Mouse (Mus musculus) heart, embryonic 15.5 days (tissue): Measurements from ENCODE around the gene Vwa5b2. TPM values are rescaled to one million over a fixed set of nuclear protein-coding genes. Genes with fewer than 3 reads are reported as not detected.

Experiments used
- ATAC-seq: fragments of 200-750 bp; cut with Nextera tagmentation; replicated peaks from 2 replicates; pipeline ENCODE4 v1.8.0; 2017; ENCODE audit warnings: low read depth, moderate TSS enrichment; ENCODE audit not compliant: insufficient number of reproducible peaks, insufficient read depth, low FRiP score
- H3K27ac ChIP-seq: fragments of 300-500 bp; sonication (generic); 2 replicates; pipeline ENCODE4 v1.5.1; 2015; ENCODE audit warnings: mild to moderate bottlenecking, inconsistent platforms
- H3K27me3 ChIP-seq: fragments of 300-500 bp; sonication (generic); 2 replicates; pipeline ENCODE4 v1.6.1; 2015; ENCODE audit warnings: inconsistent platforms
- H3K36me3 ChIP-seq: fragments of 300-500 bp; sonication (generic); 2 replicates; pipeline ENCODE4 v1.6.1; 2015; ENCODE audit warnings: mild to moderate bottlenecking, inconsistent platforms
- H3K4me1 ChIP-seq: fragments of 300-500 bp; sonication (generic); replicated peaks from 2 replicates; pipeline ENCODE4 v1.6.1; 2015; ENCODE audit warnings: inconsistent platforms
- H3K4me2 ChIP-seq: fragments of 300-500 bp; sonication (generic); 2 replicates; pipeline ENCODE4 v1.6.1; 2015; ENCODE audit warnings: inconsistent platforms, mild to moderate bottlenecking, moderate library complexity
- H3K4me3 ChIP-seq: fragments of 300-500 bp; sonication (generic); 2 replicates; pipeline ENCODE4 v1.5.1; 2015; ENCODE audit warnings: mild to moderate bottlenecking, inconsistent platforms
- H3K9ac ChIP-seq: fragments of 300-500 bp; sonication (generic); 2 replicates; pipeline ENCODE4 v1.6.1; 2015; ENCODE audit warnings: mild to moderate bottlenecking, inconsistent platforms
- H3K9me3 ChIP-seq: fragments of 300-500 bp; sonication (generic); replicated peaks from 2 replicates; pipeline ENCODE4 v1.6.1; 2016; ENCODE audit warnings: inconsistent platforms
- WGBS: fragments of 180-500 bp; shearing (Covaris S2); methylation state at CpG from one replicate; pipeline ENCODE4 v1.1.7; 2015; ENCODE audit warnings: mixed read lengths; 5-methylcytosine and 5-hydroxymethylcytosine counted together
- polyA plus RNA-seq: library from polyadenylated mRNA; unstranded; fragments of >200 nt; fragmentation: Nextera tagmentation; extraction: Ambion mirVana; gene quantifications from 2 replicates; pipeline ENCODE4 v1.2.1, GENCODE M21; 2015

The Vwa5b2 gene
- polyA plus RNA-seq, 1 experiment from 2014 or later: 0.09 TPM

DNA sequence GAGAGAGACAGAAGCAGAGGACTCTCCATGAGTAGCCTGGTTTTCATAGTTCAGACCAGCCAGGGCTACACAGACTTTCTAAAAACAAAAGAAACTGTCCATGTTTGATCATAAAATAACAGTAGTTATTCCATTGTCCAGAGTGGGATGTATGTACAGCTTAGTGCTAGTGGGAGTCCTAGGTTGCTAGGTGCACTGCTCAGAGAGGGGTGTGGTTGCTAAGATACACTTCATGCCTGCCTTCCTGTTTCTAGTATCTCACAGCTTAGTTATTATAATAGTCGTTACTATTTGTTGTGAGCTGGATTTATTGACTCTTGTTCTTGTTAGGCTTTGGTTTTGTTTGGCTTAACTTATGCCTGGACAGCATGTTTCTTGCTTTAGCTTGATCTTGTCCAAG is 24.2 kb upstream of the Vwa5b2 start:
- peaks cover 22% of the 10 kb centered on the region for H3K36me3 ChIP-seq
- no peak overlapping the region for H3K4me2 ChIP-seq
- no peak overlapping the region for H3K4me3 ChIP-seq
- WGBS: 65% methylated on average over 1 of the region's 1 CpGs
- ATAC-seq: no peak
- no peaks in the 10 kb centered on the region for H3K27me3 ChIP-seq
- H3K27ac ChIP-seq: no peak overlapping the region
- no peaks in the 10 kb centered on the region for H3K9me3 ChIP-seq
- no peaks in the 10 kb centered on the region for H3K4me1 ChIP-seq
- no peak overlapping the region for H3K9ac ChIP-seq

DNA sequence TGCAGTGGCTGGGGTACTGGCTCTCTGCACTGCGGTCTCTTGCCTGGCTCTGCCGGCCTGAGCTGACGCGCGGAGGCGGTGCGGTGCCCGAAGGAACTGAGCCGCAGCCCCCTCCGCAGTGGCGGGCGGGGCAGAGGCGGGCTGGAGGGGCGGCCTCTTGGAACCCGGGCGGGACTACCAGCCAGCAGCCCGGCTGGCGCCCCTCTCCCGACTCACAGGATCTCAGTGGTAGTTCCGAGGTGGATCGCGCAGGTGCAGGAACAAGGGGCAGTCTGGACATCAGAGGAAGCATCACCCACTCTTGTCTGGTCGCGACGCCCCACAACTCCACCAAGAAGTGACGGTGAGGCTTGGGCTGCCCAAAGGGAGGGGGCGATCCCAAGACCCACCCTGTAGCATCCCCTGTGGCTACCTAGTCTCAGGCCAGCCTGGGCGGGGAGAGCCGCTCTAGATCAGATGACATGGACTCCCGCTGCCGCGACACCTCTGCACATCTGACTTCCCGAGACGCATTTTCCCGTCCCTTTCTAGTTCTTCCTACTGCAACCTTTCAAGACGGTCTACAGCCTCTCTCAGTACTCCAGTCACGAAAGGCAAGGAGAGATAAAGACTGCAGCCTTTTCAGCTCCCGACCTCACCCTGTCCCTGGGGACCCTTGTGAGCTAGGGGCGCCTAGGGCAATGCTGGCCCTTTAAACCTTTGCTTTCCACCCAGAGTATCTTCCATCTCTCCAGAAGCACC is 838 bp downstream of the Vwa5b2 start:
- no peaks in the 10 kb centered on the region for H3K36me3 ChIP-seq
- peaks cover 22% of the 10 kb centered on the region for H3K4me1 ChIP-seq
- peaks cover 71% of the 10 kb centered on the region for H3K27me3 ChIP-seq
- H3K9ac ChIP-seq: 0 out of 2 replicates have a peak overlapping the region, but pooled peaks have one; percentile 10
- peak overlapping the region; percentile 46 for H3K4me3 ChIP-seq
- WGBS: under 1% methylated on average over 38 of the region's 39 CpGs
- peak overlapping the region; percentile 78 for H3K4me2 ChIP-seq
- no peaks in the 10 kb centered on the region for H3K9me3 ChIP-seq
- no peak overlapping the region for H3K27ac ChIP-seq
- peak; percentile 69; the same call in 1 of the 2 replicates for ATAC-seq

- peak overlapping the region; percentile 46 for H3K4me3 ChIP-seq
- H3K9me3 ChIP-seq: no peaks in the 10 kb centered on the region
- H3K36me3 ChIP-seq: no peaks in the 10 kb centered on the region
- 0 out of 2 replicates have a peak overlapping the region, but pooled peaks have one; percentile 10 for H3K9ac ChIP-seq
- no peak for ATAC-seq
- no peak overlapping the region for H3K27ac ChIP-seq
- 4% methylated on average over 17 of the region's 17 CpGs for WGBS
- peaks cover 22% of the 10 kb centered on the region for H3K4me1 ChIP-seq
- H3K27me3 ChIP-seq: peaks cover 71% of the 10 kb centered on the region
- H3K4me2 ChIP-seq: peak overlapping the region; percentile 78
These were observed 1.4 kb downstream of the Vwa5b2 start for GRCm38 (mm10) chr16:20590680-20591038.

DNA sequence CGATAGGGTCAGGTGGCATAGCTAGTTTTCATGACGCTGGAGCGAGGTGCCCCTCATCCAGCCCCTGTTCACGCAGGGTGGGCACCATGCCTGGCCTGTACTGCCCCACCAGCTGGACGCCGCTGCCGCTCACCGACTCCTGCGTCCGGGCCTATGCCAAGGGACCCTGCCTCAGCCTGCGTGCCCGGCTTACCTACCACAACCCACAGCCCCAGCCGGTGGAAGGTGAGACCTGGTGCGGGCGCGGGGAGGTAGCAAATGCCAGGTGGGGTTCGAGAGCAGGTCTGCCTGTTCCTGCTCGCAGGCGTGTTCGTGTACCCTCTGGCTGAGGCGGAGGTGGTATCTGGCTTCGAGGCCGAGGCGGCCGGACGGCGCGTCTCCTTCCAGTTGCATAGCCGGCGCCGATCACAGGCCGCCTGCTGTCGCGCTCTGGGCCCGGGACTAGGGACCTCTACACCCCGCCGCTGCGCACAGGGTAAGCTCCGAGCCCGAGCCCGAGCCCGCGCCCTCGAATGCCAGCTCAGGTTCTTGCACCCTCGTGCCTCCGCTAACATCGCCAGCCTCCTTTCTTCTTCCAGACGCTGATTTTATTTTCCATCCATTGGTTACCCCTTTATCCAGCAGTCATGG is 1.9 kb downstream of the Vwa5b2 start:
- peaks cover 22% of the 10 kb centered on the region for H3K4me1 ChIP-seq
- no peak overlapping the region for H3K9ac ChIP-seq
- no peaks in the 10 kb centered on the region for H3K36me3 ChIP-seq
- H3K27ac ChIP-seq: no peak overlapping the region
- H3K9me3 ChIP-seq: no peaks in the 10 kb centered on the region
- no peak for ATAC-seq
- peak overlapping the region; percentile 46 for H3K4me3 ChIP-seq
- peaks cover 71% of the 10 kb centered on the region for H3K27me3 ChIP-seq
- WGBS: 5% methylated on average over 48 of the region's 48 CpGs
- peak overlapping the region; percentile 45 for H3K4me2 ChIP-seq

DNA sequence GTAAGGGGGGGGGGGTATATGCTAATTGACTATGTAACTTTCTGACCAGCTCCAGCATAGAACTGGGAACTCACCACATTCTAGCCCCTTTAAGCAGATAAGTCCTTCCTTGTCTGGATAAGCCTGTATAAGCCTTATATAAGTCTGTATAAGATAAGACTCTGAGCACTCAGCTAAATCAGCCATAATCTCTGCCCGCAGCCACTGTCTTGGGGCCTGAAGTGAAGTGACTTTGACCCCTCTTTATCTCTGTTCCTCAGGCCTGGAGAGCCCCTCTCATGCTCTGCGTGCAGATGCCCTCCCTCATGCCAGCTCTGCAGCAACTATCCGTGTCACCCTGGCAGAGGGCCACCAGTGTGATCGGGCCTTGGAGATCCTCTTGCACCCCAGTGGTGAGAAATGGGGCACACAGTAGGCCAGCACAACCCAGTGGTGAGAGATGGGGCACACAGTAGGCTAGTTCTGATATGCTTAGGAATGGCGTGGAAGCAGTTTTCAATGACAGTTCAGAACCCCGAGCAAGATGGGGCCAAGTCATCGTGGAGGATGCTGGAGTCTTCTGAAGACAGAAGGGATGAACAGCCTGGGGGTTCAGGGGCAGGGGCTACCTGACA is 5.9 kb downstream of the Vwa5b2 start:
- 66% methylated on average over 7 of the region's 7 CpGs for WGBS
- peaks cover 47% of the 10 kb centered on the region for H3K27me3 ChIP-seq

GRCm38 (mm10) chr16:20595737-20596136 is 6.5 kb downstream of the Vwa5b2 start:
- Histone ChIP-seq H3K4me1 (peaks cover 7% of the 10 kb centered on the region), H3K27me3 (peaks cover 44% of the 10 kb centered on the region), H3K9ac (no peak overlapping the region), H3K27ac (no peak overlapping the region), H3K4me2 (no peak overlapping the region), H3K36me3 (no peaks in the 10 kb centered on the region), H3K9me3 (no peaks in the 10 kb centered on the region), H3K4me3 (no peak overlapping the region)
- ATAC-seq: no peak
- WGBS: 82% methylated on average over 4 of the region's 4 CpGs

More for the DNA sequence above, 5.9 kb downstream of the Vwa5b2 start:
- no peak overlapping the region for H3K9ac ChIP-seq
- no peak for ATAC-seq
- H3K4me2 ChIP-seq: no peak overlapping the region
- no peaks in the 10 kb centered on the region for H3K36me3 ChIP-seq
- peaks cover 12% of the 10 kb centered on the region for H3K4me1 ChIP-seq
- no peak overlapping the region for H3K27ac ChIP-seq
- no peak overlapping the region for H3K4me3 ChIP-seq
- H3K9me3 ChIP-seq: no peaks in the 10 kb centered on the region

DNA sequence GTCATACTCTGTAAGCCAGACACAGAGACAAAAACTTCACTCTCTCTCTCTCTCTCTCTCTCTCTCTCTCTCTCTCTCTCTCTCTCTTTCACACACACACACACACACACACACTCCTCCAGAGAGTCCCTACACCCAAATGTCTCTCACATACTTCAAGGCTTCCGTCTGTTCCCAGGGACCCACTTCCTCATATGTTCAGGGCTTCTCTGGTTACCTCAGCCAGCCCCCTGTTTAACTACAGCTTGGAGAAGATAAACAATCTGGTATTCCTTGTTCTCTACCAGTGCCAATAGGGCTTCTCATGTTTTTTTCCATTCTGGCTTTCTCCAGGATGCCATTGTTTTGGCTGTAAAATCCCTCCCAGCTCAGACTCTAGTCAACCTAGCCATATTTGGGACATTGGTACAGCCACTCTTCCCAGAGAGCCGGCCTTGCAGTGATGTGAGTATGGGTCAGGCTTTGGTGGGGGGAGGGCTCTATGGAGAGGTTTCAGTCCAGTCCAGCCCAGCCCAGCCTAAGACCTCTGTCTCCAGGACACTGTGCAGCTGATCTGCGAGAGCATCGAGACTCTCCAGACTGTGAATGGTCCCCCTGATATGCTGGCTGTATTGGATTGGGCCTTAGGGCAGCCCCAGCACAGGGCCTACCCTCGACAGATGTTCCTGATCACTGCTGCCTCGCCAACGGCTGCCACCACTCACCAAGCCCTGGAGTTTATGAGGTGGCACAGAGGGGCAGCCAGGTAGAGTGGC is 7.6 kb downstream of the Vwa5b2 start:
- 49% methylated on average over 7 of the region's 7 CpGs for WGBS
- no peaks in the 10 kb centered on the region for H3K4me1 ChIP-seq

GRCm38 (mm10) chr16:20600511-20600910 is 11.2 kb downstream of the Vwa5b2 start:
- Histone ChIP-seq H3K9me3 (no peaks in the 10 kb centered on the region), H3K4me2 (no peak overlapping the region), H3K27ac (no peak overlapping the region), H3K9ac (no peak overlapping the region), H3K4me1 (no peaks in the 10 kb centered on the region), H3K36me3 (0 out of 2 replicates have a peak, but pooled peaks cover 5% of the 10 kb centered on the region), H3K4me3 (no peak overlapping the region), H3K27me3 (peaks cover 5% of the 10 kb centered on the region; the same call in 1 of the 2 replicates)
- WGBS: 57% methylated on average over 5 of the region's 5 CpGs
- no peak for ATAC-seq

More for the DNA sequence above, 7.6 kb downstream of the Vwa5b2 start:
- Histone ChIP-seq H3K4me2 (no peak overlapping the region), H3K27ac (no peak overlapping the region), H3K36me3 (no peaks in the 10 kb centered on the region), H3K27me3 (peaks cover 35% of the 10 kb centered on the region), H3K4me3 (no peak overlapping the region), H3K9ac (no peak overlapping the region), H3K9me3 (no peaks in the 10 kb centered on the region)
- no peak for ATAC-seq

DNA sequence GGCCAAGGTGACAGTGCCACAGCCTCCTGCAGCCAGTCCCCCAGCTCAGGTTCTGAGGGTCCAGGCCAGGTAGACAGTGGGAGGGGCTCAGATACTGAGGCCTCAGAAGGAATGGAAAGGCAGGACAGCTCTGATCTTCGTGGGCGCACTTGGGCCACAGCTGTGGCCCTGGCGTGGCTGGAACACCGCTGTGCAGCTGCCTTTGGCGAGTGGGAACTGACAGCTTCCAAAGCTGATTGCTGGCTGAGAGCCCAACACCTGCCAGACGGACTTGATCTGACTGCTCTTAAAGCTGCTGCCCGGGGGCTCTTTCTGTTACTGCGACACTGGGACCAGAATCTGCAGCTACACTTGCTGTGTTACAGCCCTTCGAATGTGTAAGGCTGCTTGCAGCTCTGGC is 15.4 kb downstream of the Vwa5b2 start:
- WGBS: 54% methylated on average over 9 of the region's 9 CpGs
- no peak overlapping the region for H3K27ac ChIP-seq

DNA sequence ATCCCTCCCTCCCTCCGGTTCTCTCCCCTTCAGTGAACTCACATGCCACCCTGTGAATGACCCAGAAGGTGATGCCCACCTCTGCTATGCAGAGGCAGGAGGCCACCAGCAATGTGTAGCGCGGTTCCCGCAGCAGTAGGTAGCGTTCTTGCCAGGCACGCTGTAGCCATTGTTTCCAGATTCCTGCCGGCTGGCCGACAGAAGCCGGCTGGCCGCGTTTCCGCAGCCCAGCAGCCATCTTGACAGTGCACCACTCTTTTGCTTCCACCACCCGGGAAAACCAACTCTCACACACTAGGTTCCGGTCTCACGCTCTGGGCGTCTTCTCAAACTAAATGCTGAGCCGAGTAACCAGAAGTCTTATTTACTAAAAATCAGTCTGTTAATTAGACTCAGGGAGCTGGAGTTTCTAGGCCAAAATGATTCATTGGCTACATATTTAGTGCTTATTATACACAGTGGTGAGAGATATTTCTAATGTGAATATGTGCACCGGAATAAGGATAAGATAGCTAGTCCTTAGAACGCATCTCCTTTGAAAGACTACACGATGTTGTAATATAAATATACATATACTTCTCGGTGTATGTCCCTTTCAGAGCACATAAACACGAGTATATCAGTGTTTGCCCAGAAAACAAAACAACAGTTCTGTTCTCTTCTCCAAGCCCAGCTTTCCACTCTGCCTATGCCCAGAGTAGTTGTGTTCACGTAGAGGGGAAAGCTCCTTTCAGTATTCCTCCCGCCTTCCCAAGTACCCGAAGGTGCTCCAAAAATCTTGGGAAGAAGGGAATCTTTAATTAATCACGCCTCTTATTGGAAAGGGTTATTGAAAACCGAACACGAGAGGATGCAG is 21.5 kb downstream of the Vwa5b2 start:
- peak overlapping the region; percentile 82 for H3K9ac ChIP-seq
- ATAC-seq: no peak
- no peaks in the 10 kb centered on the region for H3K27me3 ChIP-seq
- H3K4me2 ChIP-seq: peak overlapping the region; percentile 90
- H3K36me3 ChIP-seq: peaks cover 15% of the 10 kb centered on the region
- H3K27ac ChIP-seq: peak overlapping the region; percentile 79
- H3K4me1 ChIP-seq: peaks cover 15% of the 10 kb centered on the region
- H3K4me3 ChIP-seq: peak overlapping the region; percentile 83
- no peaks in the 10 kb centered on the region for H3K9me3 ChIP-seq
- WGBS: under 1% methylated on average over 28 of the region's 28 CpGs

More for the DNA sequence above, 15.4 kb downstream of the Vwa5b2 start:
- Histone ChIP-seq H3K4me1 (peaks cover 2% of the 10 kb centered on the region), H3K9ac (no peak overlapping the region), H3K36me3 (peaks cover 21% of the 10 kb centered on the region), H3K27me3 (peaks cover 5% of the 10 kb centered on the region; the same call in 1 of the 2 replicates), H3K4me2 (no peak overlapping the region), H3K9me3 (no peaks in the 10 kb centered on the region), H3K4me3 (no peak overlapping the region)
- no peak for ATAC-seq
